Mouse (Mus musculus): Measurements from ENCODE around the gene Gm45837. TPM values are rescaled to one million over a fixed set of nuclear protein-coding genes. Genes with fewer than 3 reads are reported as not detected.
A peak's percentile ranks its signal among the peaks of the same experiment; 100 is the strongest.

Gm45837 gene
- polyA plus RNA-seq, 1 experiment from 2014 or later = 4.2 TPM

DNA sequence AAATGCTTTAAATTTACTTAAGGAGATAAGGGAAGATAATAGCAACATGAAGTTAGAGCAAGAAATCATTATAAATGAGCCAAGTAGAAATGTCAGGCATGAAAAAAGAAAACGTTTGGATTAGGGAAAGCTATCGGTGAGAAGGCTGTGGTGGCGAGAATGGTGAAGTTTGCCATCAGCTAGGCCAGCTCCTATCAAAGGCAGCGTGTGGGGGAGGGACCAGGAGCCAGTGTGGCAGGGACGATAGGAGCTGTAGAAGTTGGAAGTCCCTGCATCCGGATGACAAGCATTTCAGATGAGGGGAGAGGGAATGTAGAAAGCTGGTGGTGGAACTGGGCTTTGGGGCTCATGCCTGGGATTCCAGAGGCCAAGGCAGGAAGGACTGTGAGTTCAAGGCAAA lies 104.6 kb downstream of the Gm45837 start:
- DNase-seq (ENCODE audit: low spot score) (no peak), ATAC-seq (replicated peaks; ENCODE audit: insufficient number of reproducible peaks, low FRiP score, low TSS enrichment, low read depth) (no peak)
- Histone ChIP-seq H3K9ac (replicated peaks; ENCODE audit: low read length) (no peak overlapping the region), H3K4me2 (ENCODE audit: low read depth, low read length) (no peak overlapping the region), H3K4me1 (ENCODE audit: control insufficient read depth, insufficient read depth, low read length) (no peaks in the 10 kb centered on the region), H3K36me3 (replicated peaks; ENCODE audit: control insufficient read depth, insufficient read depth, low read depth, low read length) (no peaks in the 10 kb centered on the region), H3K27ac (replicated peaks; ENCODE audit: low read depth, low read length) (no peak overlapping the region), H3K27me3 (ENCODE audit: control insufficient read depth, insufficient read depth, low read length) (no peaks in the 10 kb centered on the region), H3K9me3 (replicated peaks; ENCODE audit: control insufficient read depth, low read length) (no peaks in the 10 kb centered on the region), H3K4me3 (ENCODE audit: low read depth, low read length) (no peak overlapping the region)
- 51% methylated on average over 6 of the region's 6 CpGs for WGBS

DNA sequence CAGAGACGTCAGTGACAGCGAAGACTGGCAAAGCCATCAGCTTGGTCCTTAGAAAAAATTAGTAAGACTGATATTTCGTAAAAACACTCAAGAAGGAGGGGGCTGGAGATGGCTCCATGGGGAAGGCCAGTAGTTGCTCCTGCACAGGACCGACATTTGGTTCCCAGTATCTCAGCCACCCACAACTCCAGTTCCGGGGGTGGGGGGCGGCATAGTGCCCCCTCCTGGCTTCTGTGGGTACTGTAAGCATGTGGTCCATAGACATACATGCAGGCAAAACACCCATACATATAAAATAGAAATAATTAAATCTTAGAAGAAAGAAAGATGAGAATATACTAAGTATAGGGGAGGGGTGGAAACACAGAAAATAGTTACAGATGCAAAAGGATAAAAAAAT lies 105.8 kb downstream of the Gm45837 start:
- no peak overlapping the region for H3K9ac ChIP-seq (replicated peaks; ENCODE audit: low read length)

DNA sequence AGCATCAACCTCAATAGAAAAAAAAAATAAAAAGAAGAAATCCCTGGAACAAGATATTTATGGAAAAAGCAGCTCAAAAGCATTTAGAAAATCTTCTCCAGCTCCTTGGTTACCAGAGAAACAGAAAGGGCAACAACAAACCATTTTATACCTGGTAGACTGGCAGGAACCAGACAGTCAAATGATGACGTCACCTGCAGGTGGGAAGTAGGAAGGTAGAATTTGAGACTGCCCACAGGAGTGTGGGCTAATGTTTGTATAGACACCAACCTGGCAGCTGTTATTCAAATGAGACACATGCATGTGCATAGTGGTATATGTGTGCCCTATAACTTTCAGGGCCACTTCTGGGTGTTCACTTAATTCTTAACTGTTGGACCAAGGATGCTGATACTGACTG lies 111.0 kb downstream of the Gm45837 start:
- Histone ChIP-seq H3K27me3 (ENCODE audit: control insufficient read depth, insufficient read depth, low read length) (no peaks in the 10 kb centered on the region), H3K4me2 (ENCODE audit: low read depth, low read length) (no peak overlapping the region), H3K4me1 (ENCODE audit: control insufficient read depth, insufficient read depth, low read length) (no peaks in the 10 kb centered on the region), H3K9ac (replicated peaks; ENCODE audit: low read length) (no peak overlapping the region), H3K27ac (replicated peaks; ENCODE audit: low read depth, low read length) (no peak overlapping the region), H3K36me3 (replicated peaks; ENCODE audit: control insufficient read depth, insufficient read depth, low read depth, low read length) (no peaks in the 10 kb centered on the region), H3K4me3 (ENCODE audit: low read depth, low read length) (no peak overlapping the region), H3K9me3 (replicated peaks; ENCODE audit: control insufficient read depth, low read length) (no peaks in the 10 kb centered on the region)
- DNase-seq (ENCODE audit: low spot score) (no peak), ATAC-seq (replicated peaks; ENCODE audit: insufficient number of reproducible peaks, low FRiP score, low TSS enrichment, low read depth) (no peak)
- WGBS = 73% methylated on average over 1 of the region's 1 CpGs

More for the DNA sequence above, 105.8 kb downstream of the Gm45837 start:
- Histone ChIP-seq H3K27me3 (ENCODE audit: control insufficient read depth, insufficient read depth, low read length) (no peaks in the 10 kb centered on the region), H3K4me3 (ENCODE audit: low read depth, low read length) (no peak overlapping the region), H3K36me3 (replicated peaks; ENCODE audit: control insufficient read depth, insufficient read depth, low read depth, low read length) (no peaks in the 10 kb centered on the region), H3K27ac (replicated peaks; ENCODE audit: low read depth, low read length) (no peak overlapping the region), H3K4me2 (ENCODE audit: low read depth, low read length) (no peak overlapping the region), H3K4me1 (ENCODE audit: control insufficient read depth, insufficient read depth, low read length) (no peaks in the 10 kb centered on the region), H3K9me3 (replicated peaks; ENCODE audit: control insufficient read depth, low read length) (no peaks in the 10 kb centered on the region)
- 63% methylated on average over 6 of the region's 6 CpGs for WGBS
- no peak for ATAC-seq (replicated peaks; ENCODE audit: insufficient number of reproducible peaks, low FRiP score, low TSS enrichment, low read depth)
- DNase-seq (ENCODE audit: low spot score) = no peak

DNA sequence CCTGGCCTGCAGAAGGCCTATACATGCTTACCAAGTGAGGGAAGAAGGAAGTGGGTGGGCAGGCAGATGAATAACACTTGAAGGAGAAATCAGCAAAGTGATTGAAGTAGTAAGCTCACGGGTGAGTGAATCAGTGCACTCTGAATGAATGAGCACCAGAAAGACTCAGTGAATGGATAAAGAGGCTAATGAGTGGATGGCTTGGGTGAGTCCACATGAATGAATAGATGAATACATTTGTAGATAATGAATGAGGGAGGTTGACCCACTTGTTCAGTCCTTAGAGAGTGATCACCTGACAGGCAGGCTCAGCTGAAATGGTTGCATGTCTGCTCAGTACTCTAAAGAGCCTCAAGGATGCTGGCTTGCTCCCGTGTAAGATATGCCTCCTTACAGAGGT lies 112.5 kb downstream of the Gm45837 start:
- no peak overlapping the region for H3K9ac ChIP-seq (replicated peaks; ENCODE audit: low read length)
- no peaks in the 10 kb centered on the region for H3K27me3 ChIP-seq (ENCODE audit: control insufficient read depth, insufficient read depth, low read length)
- no peak overlapping the region for H3K27ac ChIP-seq (replicated peaks; ENCODE audit: low read depth, low read length)
- no peak overlapping the region for H3K4me3 ChIP-seq (ENCODE audit: low read depth, low read length)
- no peaks in the 10 kb centered on the region for H3K36me3 ChIP-seq (replicated peaks; ENCODE audit: control insufficient read depth, insufficient read depth, low read depth, low read length)
- no peak overlapping the region for H3K4me2 ChIP-seq (ENCODE audit: low read depth, low read length)
- ATAC-seq (replicated peaks; ENCODE audit: insufficient number of reproducible peaks, low FRiP score, low TSS enrichment, low read depth) (0 out of 2 replicates have a peak, but pooled peaks have one; percentile 59), DNase-seq (ENCODE audit: low spot score) (no peak)
- H3K4me1 ChIP-seq (ENCODE audit: control insufficient read depth, insufficient read depth, low read length) = no peaks in the 10 kb centered on the region
- no peaks in the 10 kb centered on the region for H3K9me3 ChIP-seq (replicated peaks; ENCODE audit: control insufficient read depth, low read length)
- WGBS = 66% methylated on average over 2 of the region's 2 CpGs

DNA sequence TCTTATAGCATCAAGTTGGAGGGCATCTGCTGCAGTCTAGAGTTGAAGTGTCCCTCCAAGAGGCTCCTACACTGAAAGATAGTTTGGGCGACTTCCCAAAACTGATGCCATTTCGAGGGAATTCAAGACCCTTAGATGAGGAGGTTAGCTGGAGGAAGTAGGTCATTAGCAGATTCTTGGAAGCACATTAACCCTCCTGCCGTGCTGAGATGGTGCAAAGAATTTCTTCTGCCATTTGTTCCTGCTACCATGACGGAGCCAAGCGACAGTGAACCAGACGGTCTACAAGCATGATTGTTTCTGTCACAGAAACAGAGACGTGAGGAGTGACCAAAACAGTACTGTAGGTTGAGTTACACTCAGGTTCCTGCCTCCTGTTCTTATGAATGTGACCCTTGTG lies 115.8 kb downstream of the Gm45837 start:
- WGBS = 70% methylated on average over 7 of the region's 7 CpGs

DNA sequence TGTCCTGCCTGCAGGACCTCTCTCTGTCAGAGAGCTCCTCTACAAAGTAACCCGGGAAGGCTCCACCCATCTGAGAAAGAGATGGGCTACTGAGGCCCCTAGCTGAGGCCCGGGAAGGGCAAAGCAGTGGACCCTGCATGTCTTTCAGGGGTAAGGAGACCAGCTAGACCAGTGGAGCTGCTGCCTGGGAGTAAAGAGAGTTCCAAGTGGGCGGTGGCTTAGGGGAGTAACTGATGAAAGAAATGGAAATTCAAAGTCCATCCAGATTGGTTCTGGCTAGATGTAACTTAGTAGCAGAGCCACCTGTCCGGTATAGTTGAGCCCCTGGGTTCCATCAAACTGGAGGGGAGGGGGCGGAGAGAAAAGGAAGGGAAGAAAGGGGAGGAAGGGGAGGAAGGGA lies 123.7 kb downstream of the Gm45837 start:
- Histone ChIP-seq H3K4me2 (ENCODE audit: low read depth, low read length) (no peak overlapping the region), H3K9me3 (replicated peaks; ENCODE audit: control insufficient read depth, low read length) (no peaks in the 10 kb centered on the region), H3K36me3 (replicated peaks; ENCODE audit: control insufficient read depth, insufficient read depth, low read depth, low read length) (no peaks in the 10 kb centered on the region), H3K4me1 (ENCODE audit: control insufficient read depth, insufficient read depth, low read length) (no peaks in the 10 kb centered on the region), H3K27ac (replicated peaks; ENCODE audit: low read depth, low read length) (no peak overlapping the region), H3K4me3 (ENCODE audit: low read depth, low read length) (no peak overlapping the region), H3K27me3 (ENCODE audit: control insufficient read depth, insufficient read depth, low read length) (no peaks in the 10 kb centered on the region), H3K9ac (replicated peaks; ENCODE audit: low read length) (no peak overlapping the region)
- ATAC-seq (replicated peaks; ENCODE audit: insufficient number of reproducible peaks, low FRiP score, low TSS enrichment, low read depth) (no peak), DNase-seq (ENCODE audit: low spot score) (no peak)
- 22% methylated on average over 5 of the region's 5 CpGs for WGBS

More for the DNA sequence above, 115.8 kb downstream of the Gm45837 start:
- Histone ChIP-seq H3K9me3 (replicated peaks; ENCODE audit: control insufficient read depth, low read length) (no peaks in the 10 kb centered on the region), H3K4me3 (ENCODE audit: low read depth, low read length) (no peak overlapping the region), H3K27ac (replicated peaks; ENCODE audit: low read depth, low read length) (no peak overlapping the region), H3K9ac (replicated peaks; ENCODE audit: low read length) (no peak overlapping the region), H3K36me3 (replicated peaks; ENCODE audit: control insufficient read depth, insufficient read depth, low read depth, low read length) (no peaks in the 10 kb centered on the region), H3K4me2 (ENCODE audit: low read depth, low read length) (no peak overlapping the region), H3K4me1 (ENCODE audit: control insufficient read depth, insufficient read depth, low read length) (no peaks in the 10 kb centered on the region), H3K27me3 (ENCODE audit: control insufficient read depth, insufficient read depth, low read length) (no peaks in the 10 kb centered on the region)
- DNase-seq (ENCODE audit: low spot score) (no peak), ATAC-seq (replicated peaks; ENCODE audit: insufficient number of reproducible peaks, low FRiP score, low TSS enrichment, low read depth) (no peak)

DNA sequence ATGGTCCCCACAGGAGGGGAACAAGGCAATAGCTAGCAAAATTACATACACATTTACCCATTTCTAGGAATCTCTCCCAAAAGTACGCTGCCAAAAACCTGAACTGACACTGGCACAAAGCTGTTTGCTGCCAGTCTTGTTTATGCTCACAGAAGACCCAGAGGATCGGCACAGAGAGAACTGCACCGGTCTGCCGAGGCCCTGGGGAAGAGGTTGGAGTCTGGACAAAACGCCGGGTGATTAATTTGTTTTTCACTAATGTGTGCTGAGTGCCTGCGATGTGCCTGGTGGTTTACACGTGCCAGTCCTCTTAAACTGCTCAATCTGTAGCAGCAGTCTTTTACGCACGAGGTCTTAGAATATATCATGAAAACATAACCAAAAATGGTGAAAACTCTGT lies 124.4 kb downstream of the Gm45837 start:
- H3K4me3 ChIP-seq (ENCODE audit: low read depth, low read length) = no peak overlapping the region
- 77% methylated on average over 10 of the region's 10 CpGs for WGBS
- no peak overlapping the region for H3K9ac ChIP-seq (replicated peaks; ENCODE audit: low read length)
- no peaks in the 10 kb centered on the region for H3K4me1 ChIP-seq (ENCODE audit: control insufficient read depth, insufficient read depth, low read length)
- DNase-seq (ENCODE audit: low spot score) = no peak
- no peaks in the 10 kb centered on the region for H3K9me3 ChIP-seq (replicated peaks; ENCODE audit: control insufficient read depth, low read length)
- ATAC-seq (replicated peaks; ENCODE audit: insufficient number of reproducible peaks, low FRiP score, low TSS enrichment, low read depth) = no peak
- no peaks in the 10 kb centered on the region for H3K27me3 ChIP-seq (ENCODE audit: control insufficient read depth, insufficient read depth, low read length)
- H3K4me2 ChIP-seq (ENCODE audit: low read depth, low read length) = no peak overlapping the region
- H3K36me3 ChIP-seq (replicated peaks; ENCODE audit: control insufficient read depth, insufficient read depth, low read depth, low read length) = no peaks in the 10 kb centered on the region
- no peak overlapping the region for H3K27ac ChIP-seq (replicated peaks; ENCODE audit: low read depth, low read length)

DNA sequence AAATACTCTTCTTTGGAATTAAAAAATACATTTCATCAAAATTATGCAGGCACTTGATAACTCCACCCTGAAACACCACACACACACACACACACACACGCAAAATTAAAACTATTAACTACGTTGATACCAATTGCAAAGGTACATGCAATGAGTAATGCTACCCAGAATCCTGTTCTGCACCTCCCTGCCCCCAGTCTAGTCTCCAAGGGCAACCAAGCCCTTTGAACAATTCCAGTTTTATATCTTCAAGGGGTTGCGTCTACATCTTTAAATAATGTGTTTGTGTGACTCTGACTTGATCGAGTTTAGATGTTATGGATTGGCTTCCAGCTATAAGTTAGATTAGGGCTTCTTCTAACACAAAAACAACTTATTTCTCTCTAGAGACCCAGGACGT lies 124.8 kb downstream of the Gm45837 start:
- no peaks in the 10 kb centered on the region for H3K27me3 ChIP-seq (ENCODE audit: control insufficient read depth, insufficient read depth, low read length)
- no peaks in the 10 kb centered on the region for H3K36me3 ChIP-seq (replicated peaks; ENCODE audit: control insufficient read depth, insufficient read depth, low read depth, low read length)
- ATAC-seq (replicated peaks; ENCODE audit: insufficient number of reproducible peaks, low FRiP score, low TSS enrichment, low read depth) (no peak), DNase-seq (ENCODE audit: low spot score) (no peak)
- no peaks in the 10 kb centered on the region for H3K4me1 ChIP-seq (ENCODE audit: control insufficient read depth, insufficient read depth, low read length)
- H3K4me3 ChIP-seq (ENCODE audit: low read depth, low read length) = no peak overlapping the region
- H3K27ac ChIP-seq (replicated peaks; ENCODE audit: low read depth, low read length) = no peak overlapping the region
- no peaks in the 10 kb centered on the region for H3K9me3 ChIP-seq (replicated peaks; ENCODE audit: control insufficient read depth, low read length)
- H3K4me2 ChIP-seq (ENCODE audit: low read depth, low read length) = no peak overlapping the region
- 77% methylated on average over 5 of the region's 5 CpGs for WGBS
- H3K9ac ChIP-seq (replicated peaks; ENCODE audit: low read length) = no peak overlapping the region

All from embryonic facial prominence, embryonic 11.5 days (tissue).